Mouse (Mus musculus) CD4-positive helper T cell, adult 2 months (primary cell): ENCODE measurements around the gene Mab21l1.

Experiments used
- DNase-seq: peaks from one replicate; pipeline ENCODE4 v3.0.0-alpha.2; 2012; ENCODE audit warnings: low read depth, missing footprints, low spot score

Mab21l1 gene

DNA sequence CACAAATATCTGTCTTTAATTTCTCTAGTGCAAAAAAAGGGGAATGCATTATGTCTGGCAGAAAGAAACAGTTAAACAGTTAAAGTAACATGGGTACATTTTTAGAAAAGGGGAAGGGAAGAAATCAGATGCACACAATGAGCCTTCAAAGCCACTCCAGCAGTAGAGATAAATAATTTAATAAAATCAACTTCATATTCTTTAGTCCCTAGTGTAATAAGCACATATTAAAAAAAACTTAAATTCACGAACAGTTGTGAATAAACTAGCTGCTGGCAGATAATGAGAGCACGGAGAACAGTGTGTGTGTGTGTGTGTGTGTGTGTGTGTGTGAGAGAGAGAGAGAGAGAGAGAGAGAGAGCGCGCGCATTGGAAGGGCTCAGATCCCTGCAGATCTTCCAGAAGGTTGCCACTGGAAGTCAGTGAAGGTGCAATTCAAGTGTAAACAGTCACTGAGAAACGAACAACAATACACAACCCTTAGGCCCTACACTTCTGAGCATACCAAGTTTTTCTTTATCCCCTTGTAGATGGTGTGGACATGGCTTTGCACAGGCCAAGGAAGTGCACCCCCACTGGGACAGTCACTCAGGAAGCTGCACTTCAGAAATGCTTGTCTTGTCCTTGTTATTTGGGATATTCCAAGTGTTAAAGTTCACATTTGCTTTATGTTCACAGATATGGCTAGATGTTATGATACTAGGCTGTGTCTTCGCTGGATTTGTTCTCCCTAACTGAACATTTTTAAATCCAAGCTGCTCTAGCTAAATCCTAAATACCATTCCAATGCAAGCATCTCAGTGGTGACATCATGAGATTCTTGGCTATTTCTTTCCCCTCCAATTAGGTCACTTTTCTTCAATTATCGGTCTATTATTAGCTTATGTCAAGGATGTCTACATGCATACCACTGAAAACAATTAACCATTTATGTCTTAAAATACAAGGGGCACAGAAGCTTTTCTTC, 3.3 kb upstream of the Mab21l1 start:
- DNase-seq = no peak

DNA sequence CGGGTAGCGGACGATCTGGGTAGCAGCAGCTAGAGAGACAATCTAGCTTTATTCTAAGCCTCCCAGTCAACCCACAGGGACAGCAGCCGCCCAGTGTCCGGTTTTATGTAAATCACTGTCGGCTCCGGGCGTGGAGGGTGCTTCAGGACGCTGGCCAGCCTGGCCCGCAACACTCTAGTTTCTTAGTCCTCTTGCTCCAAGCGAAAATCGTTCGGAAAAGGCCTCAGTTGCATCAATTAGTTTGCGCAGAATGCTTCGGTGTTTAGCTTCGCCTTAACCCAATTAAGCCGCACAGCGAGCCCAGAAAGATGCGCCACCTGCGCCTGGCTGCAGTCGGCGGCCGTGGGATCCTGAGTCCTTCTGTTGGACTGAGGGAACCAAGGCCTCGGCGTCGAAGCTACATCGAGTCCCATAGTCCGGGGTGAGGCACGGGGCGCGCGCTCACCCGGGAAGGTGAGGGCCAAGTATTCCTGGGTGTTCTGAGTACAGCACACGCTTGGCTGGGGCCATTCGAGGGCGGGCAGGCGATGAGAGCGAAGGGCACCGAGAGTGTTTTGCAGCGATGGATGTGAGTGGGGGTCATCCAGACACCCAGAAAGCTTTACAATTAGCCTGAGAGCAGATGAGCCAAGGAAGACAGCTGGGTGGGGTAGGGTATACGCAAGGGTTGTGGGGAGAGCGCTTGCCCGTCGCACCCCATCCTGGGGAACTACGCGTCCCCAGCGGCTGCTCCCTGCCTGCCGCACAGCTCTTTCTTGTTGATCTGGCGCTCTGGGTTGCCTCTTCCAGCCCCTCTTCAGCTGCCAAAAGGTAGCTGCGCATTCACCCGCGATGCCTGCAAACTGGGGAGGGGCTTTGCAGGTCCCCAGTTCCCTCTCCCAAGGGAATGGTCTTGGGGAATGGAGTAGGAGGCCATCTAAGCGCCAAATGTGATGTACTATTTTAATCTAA, 1.9 kb upstream of the Mab21l1 start:
- DNase-seq = no peak

DNA sequence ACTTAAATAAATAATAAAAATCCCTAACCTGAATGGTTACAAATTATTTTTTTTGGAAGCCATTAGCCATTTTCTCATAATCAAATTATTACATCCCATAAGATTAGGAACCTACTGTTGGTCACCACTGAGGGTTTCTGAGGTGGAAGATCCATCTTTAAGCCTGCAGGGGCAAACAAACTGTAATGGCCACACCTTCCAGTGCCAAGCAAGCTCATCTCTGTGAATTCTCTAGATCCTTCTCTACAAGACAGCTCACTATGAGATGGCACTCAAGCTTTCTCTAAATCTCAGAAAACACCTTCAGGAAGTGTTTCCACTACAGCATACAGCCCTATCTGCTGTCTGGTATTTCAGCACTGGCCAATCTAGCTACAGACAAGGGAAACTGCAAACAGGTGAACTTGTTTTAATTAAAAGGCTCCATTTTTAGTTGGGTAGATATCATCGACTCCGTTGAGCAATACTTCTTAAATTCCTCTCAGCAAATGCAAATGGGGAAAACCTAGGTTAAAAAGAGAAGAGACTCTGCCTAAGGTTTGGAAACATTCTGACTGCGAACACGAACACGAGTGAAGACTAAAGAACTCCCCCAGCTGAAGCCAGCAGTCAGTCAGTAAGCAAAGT, 768 bp upstream of the Mab21l1 start:
- DNase-seq = no peak

DNA sequence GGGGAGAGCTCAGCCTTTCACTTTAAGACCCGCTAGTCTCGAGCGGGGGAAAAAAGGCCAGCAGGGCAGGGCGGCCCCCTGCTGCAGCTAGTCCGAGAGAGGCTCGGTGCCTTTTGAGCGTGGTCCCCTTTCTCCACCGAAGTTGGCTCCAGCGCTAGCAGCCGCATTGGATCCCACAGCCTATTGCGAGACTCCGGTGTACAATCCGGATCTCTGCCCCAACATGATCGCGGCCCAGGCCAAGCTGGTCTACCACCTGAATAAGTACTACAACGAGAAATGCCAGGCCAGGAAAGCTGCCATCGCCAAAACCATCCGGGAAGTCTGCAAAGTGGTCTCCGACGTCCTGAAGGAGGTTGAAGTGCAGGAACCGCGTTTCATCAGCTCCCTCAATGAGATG, 461 bp downstream of the Mab21l1 start:
- peak; percentile 6 for DNase-seq

DNA sequence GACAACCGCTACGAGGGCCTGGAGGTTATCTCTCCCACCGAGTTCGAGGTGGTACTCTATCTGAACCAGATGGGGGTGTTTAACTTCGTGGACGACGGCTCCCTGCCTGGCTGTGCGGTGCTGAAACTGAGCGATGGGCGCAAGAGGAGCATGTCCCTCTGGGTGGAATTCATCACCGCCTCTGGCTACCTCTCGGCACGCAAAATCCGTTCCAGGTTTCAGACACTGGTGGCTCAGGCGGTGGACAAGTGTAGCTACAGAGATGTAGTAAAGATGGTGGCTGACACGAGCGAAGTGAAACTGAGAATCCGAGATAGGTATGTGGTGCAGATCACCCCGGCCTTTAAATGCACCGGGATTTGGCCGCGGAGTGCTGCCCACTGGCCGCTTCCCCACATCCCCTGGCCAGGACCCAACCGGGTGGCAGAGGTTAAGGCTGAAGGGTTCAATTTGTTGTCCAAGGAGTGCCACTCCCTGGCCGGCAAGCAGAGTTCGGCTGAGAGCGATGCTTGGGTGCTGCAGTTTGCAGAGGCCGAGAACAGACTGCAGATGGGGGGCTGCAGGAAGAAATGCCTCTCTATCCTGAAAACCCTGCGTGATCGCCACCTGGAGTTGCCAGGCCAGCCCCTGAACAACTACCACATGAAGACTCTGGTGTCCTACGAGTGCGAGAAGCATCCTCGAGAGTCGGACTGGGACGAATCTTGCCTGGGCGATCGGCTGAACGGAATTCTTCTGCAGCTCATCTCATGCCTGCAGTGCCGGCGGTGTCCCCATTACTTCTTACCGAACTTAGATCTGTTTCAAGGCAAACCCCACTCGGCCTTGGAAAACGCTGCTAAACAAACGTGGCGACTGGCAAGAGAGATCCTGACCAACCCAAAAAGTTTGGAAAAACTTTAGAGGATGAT, 1.1 kb downstream of the Mab21l1 start:
- DNase-seq = no peak

DNA sequence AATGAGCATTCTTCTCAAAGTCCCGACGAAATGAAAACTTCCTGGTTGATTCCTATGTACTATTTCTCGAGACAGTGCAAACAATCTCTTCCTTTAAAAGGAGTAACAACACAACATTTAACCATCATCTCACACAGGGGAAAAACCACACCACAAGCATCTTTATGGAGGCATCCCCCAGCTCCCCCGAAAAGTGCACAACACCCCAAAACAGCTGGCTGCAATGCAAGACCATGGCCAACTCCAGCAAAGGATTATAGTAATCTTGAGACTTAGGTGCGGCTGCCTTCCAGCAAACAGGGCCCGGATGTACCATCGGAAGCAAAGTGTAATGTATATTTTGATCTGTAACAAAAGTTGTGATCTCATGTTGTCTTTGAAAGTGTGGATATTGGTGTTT, 1.8 kb downstream of the Mab21l1 start:
- DNase-seq = no peak

DNA sequence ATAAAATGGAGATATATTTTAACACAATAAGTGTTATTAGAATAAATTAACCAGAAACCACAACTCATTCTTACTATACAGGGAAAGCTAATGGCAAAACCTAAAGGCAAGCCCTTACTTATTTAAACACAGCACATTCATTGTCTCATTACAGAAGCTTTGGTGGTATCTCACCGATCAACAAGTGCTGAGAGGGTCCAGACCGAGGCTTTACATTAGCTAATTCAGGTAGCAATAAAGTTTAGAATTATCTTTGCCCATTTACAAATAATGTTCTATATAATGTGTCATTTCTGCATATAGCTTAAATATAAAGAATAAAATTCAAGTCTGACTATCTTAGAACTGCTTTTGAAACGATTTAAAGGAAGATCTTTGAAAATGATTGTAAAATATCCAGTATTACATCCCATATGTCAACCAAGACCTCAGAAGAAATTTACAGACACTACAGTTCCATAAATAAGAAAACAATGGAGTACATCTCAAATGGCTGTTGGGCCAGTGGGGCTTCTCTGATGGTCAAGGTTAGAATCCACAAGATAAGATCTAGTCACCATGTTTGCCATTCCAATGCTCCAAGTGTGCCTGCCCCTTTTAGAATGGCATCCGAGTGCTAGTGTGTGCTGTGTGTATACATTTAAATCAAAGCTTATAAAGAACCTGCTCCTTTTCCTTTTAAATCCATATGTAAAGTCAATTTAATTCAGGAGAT, 3.1 kb downstream of the Mab21l1 start:
- DNase-seq = no peak

DNA sequence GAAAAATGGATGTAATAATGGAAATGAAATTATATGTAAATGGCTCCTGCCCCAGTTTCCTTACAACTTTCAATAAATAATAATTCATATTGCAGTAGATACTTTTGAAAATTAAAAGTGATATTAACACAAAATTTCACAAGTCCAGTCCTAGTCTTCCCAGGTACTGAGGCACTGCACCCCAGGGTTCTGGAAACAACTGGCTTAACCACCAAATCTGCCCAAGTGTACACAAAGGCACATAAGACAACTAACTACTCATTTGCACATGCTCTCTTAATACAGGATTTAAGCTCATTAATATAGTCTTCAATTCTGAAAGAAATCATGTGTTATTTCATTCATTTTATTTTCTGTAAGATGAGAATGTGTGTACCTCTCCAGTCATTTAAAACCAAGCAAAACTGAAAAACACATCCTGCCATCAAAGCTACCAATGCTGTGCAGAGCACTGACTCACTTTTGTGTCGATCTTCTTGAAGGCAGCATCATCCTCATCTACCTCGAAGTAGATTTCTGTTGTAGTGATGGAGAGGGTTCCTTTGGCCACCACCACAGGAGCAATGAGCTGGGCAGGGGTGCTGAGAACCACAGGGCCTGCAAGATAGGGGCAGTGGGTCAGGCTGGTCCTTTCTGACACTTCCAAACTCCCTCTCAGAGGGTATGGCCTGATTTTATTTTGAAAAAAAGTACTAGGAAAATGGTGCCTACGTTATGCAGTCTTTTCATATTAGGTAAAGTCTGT, 3.8 kb downstream of the Mab21l1 start:
- no peak for DNase-seq

DNA sequence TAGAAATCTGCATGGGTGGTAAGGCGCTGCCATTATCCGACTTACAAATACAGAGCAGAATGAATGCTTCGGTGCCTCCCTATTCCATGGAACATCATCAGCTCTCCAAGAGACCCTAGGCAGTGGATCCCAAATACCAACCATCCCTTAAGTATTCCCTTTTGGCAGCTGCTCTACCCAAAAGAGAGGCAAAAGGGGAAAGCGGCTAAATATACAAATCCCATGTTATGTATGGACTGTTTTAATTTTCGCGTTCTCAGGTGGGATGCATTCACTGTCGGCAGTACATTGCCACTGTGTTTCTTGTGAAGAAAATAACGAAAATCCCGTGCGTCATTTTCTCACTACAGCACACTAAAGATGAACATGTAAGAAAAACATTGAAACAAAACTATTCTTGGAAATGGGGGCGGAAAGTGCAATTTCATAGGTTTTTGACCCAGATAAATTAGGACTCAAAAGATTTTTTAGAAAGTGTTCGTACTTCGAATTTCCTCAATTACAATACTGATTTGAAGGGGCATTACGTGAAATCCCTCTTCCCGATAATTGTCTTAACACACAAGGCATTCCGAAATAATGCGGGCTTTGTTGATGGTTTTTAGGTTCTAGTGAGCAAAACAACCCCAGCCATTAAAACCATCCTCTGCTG, 4.7 kb downstream of the Mab21l1 start:
- no peak for DNase-seq

DNA sequence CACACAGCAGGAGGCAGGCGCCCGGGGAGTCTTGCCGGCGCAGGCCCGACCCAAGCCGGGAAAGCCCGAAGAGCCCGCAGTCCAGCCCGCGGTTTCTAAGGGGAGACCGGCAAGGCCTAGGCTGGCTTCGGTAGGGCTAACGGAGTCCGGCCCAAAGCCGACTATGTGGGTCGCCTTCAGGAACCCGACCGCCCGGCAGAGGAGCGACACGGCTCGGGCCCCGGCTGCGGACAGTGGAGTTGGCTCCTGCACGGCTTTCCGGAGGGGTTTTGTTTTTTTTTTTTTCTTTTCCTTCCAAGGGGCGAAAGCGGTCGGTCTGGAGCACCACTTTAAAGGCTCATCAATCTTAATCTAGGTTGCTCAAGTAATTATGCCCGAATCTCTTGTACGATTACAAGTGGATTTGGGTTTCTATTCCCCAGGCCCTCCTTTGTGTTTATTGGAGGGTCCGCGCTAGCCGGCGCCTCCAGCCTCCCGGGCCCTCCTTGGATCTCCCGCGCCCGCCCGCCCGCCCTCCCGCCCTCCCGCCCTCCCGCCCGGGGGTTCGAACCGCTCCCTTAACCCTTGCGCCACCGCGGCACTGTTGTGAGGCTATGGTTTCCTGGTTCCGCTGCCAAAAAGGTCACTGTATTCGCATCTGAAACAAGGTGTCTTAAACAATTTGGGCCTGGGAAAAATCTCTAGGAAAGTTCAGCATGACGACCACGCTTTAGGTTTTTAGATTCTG, 5.3 kb downstream of the Mab21l1 start:
- no peak for DNase-seq

DNA sequence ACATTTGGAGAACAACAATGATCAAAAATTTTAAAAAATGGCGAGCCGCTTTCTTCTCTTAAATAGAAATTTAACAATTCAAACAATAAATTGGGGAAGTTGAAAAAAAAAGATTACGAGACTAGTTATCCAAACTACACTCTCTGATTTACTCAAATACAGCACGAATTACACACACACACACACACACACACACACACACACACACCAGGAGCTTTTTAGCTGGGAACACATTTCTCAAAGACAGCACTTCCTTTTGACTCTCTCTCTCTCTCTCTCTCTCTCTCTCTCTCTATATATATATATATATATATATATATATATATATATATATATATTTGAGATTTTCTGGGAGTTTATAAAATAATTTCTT, 5.9 kb downstream of the Mab21l1 start:
- no peak for DNase-seq

DNA sequence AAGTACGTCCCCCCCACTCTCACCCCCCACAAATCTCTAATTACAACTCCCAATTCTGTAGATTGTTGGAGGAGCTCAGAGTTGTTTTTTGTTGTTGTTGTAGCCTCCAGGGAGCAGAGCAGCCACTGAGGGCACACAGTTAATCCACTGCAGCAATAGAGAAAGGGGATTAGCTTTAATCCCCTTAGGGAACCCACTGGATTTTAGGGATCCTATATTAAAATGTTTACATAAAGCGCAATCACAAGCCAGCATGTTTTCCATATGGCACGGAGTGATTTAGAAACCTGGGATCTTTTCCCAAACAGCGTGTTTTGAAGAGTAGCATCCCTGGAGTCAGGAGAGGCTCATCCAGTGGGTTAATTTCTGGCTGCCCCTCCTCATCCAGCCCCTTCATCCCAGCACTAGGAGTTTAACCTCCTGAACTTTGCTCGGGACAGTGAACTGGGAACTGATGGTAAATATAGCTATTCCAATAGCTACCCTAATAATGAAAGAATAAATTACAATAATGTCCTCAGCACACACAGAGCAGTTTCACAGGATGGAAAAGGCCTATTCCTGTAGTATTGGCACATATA, 6.4 kb downstream of the Mab21l1 start:
- DNase-seq = no peak

DNA sequence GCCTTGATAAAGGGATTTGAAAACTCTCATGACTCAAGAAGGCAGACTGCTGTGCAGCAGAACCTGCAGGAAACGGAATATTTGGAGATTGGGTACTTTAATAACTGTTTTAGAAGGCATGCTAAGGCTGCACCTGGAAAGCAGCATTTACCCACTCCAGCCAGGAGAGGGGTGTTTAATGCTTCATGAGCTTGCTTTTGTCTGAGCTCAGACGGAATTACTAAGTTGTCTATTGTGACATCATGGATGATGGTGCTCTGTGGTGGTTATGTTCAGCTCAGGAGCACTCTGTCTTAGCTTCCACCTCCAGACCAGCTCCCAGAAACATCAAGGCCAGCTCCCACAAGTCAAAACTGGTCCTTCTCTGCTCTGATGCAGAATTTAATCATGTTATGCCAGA, 7.5 kb downstream of the Mab21l1 start:
- no peak for DNase-seq

DNA sequence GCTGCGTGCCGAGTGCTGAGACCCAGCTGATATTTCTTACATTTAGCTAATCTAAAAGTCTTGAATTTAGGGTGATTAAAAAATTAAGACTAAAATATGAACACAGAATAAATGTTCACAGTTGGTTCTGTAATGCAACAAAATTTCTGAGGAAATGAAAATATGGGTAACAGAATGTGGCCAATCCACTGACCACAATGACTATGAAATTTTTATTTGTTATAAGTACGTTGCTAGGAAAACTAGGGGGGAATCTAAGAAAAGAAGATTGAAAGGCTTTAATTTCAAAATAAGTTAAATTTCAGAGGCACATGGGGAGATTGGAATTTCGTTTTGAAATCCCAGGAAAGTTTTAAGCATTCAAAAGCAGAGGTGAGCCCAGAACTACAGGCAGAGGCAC, 8.3 kb downstream of the Mab21l1 start:
- DNase-seq = no peak

DNA sequence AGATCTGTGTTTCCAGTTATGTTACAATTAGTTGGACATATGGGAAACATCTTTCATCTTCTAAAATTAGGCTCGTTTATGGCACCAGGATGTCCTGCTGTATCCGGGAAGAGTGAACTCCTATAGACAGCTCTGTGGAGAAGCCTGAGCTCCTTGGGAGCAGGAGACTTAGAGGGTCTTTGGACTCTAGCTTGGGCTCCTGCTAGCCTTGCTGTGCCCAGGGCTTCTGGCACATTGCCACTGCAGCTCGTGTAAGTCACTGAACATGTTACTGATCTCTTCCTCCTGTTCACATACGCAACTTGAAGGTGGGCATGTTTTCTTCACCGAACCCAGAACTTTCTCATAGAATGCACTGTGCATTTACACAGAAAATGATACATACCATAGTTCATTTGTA, 9.9 kb downstream of the Mab21l1 start:
- no peak for DNase-seq

DNA sequence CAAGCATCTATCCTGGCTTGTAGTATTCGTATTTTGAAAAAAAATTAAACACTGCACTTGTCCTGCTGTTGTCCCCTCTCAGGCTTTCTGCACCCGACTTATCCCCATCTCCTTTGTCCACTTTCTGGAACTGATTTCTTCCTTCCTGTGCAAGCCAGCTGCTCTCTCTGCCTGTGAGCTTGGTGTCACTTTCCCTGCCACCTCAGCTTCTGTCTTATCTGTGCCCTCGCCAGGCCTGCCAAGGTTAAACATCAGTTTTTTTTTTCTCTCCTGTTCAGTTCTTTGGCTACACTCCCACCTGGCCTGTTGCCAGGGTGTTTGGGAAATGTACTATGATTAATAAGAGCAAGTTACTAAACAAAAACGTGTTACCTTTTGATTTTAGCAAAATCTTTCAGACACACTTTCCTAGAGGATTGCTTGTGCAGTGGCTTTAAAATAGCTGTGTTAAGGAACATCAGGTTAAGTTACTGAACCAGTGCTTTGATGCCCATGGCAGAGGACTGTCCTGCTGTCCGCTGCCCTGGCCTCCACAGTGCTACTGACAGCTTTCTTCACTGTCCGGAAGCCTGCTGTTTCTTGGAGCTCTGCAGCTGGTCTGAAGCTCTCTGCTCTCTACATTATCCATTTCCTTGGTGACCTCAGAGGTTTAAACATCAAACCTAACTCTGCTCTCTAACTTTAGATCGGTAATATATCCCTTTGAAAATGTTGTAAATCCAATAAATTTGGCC, 11.7 kb downstream of the Mab21l1 start:
- DNase-seq = no peak

DNA sequence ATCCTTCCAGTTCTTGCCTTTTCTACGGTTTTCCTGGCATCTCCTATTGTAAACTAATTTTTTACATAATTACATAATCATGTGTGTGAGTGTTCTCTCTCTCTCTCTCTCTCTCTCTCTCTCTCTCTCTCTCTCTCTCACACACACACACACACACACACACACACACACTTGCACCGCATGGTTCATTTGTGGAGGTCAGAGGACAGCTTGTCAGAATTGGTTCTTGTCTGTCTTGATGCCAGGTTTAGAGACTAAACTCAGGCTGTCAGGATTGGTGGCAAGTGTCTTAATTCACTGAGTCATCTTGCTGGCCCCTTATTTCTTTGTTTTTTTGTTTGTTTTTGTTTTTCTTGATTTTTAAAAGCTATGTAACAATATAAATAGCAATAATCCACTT, 12.5 kb downstream of the Mab21l1 start:
- DNase-seq = no peak
